Mouse (Mus musculus): ENCODE data around the gene Pdia5. TPM values are rescaled to one million over a fixed set of nuclear protein-coding genes. Genes with fewer than 3 reads are reported as not detected.

Pdia5 gene
- polyA plus RNA-seq, 1 experiment from 2014 or later: 6.8 TPM

- no peaks in the 10 kb centered on the region for H3K27me3 ChIP-seq (ENCODE audit: control insufficient read depth, insufficient read depth, low read length)
- ATAC-seq (ENCODE audit: low FRiP score): no peak
- no peak overlapping the region for H3K4me2 ChIP-seq (replicated peaks)
- no peaks in the 10 kb centered on the region for H3K36me3 ChIP-seq (replicated peaks; ENCODE audit: control insufficient read depth, insufficient read depth)
- H3K4me3 ChIP-seq (replicated peaks; ENCODE audit: low read length): no peak overlapping the region
- H3K27ac ChIP-seq: no peak overlapping the region
- H3K4me1 ChIP-seq (replicated peaks; ENCODE audit: control insufficient read depth, insufficient read depth, low read length): no peaks in the 10 kb centered on the region
- DNase-seq (ENCODE audit: low spot score): no peak
- WGBS: 52% methylated on average over 11 of the region's 11 CpGs
- H3K9ac ChIP-seq: no peak overlapping the region
- no peaks in the 10 kb centered on the region for H3K9me3 ChIP-seq (ENCODE audit: control insufficient read depth, low read length)
Observed at GRCm38 (mm10) chr16:35509331-35510070, 18.8 kb upstream of the Pdia5 start.

DNA sequence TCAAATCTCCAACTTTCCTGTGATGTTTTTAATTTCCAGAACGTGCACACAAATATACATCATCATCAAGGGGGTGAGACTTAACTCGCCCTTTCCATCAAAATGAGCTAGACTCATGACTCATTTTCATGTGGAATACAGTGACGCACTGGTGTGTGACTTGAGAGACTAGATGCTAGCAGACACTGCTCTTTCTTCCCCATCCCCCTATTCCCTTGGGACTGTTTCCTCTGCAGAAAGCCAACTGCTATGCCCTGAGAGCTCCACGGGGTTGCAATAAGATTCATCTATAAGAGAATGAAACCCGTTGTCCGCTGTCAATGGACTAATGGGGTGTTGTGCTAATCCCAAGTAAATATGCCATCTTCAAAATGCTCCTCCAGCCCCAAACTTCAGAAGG lies 17.9 kb upstream of the Pdia5 start:
- WGBS: 81% methylated on average over 6 of the region's 6 CpGs
- no peaks in the 10 kb centered on the region for H3K36me3 ChIP-seq (replicated peaks; ENCODE audit: control insufficient read depth, insufficient read depth)
- H3K9me3 ChIP-seq (ENCODE audit: control insufficient read depth, low read length): no peaks in the 10 kb centered on the region
- H3K4me2 ChIP-seq (replicated peaks): no peak overlapping the region
- H3K27me3 ChIP-seq (ENCODE audit: control insufficient read depth, insufficient read depth, low read length): no peaks in the 10 kb centered on the region
- ATAC-seq (ENCODE audit: low FRiP score) (no peak), DNase-seq (ENCODE audit: low spot score) (no peak)
- H3K4me3 ChIP-seq (replicated peaks; ENCODE audit: low read length): no peak overlapping the region
- H3K4me1 ChIP-seq (replicated peaks; ENCODE audit: control insufficient read depth, insufficient read depth, low read length): no peaks in the 10 kb centered on the region
- no peak overlapping the region for H3K9ac ChIP-seq
- no peak overlapping the region for H3K27ac ChIP-seq

- WGBS: 91% methylated on average over 4 of the region's 4 CpGs
- H3K27ac ChIP-seq: no peak overlapping the region
- no peak for DNase-seq (ENCODE audit: low spot score)
- no peaks in the 10 kb centered on the region for H3K9me3 ChIP-seq (ENCODE audit: control insufficient read depth, low read length)
- H3K27me3 ChIP-seq (ENCODE audit: control insufficient read depth, insufficient read depth, low read length): no peaks in the 10 kb centered on the region
- no peaks in the 10 kb centered on the region for H3K36me3 ChIP-seq (replicated peaks; ENCODE audit: control insufficient read depth, insufficient read depth)
- H3K9ac ChIP-seq: no peak overlapping the region
- H3K4me3 ChIP-seq (replicated peaks; ENCODE audit: low read length): no peak overlapping the region
- ATAC-seq (ENCODE audit: low FRiP score): no peak
- no peak overlapping the region for H3K4me2 ChIP-seq (replicated peaks)
- no peaks in the 10 kb centered on the region for H3K4me1 ChIP-seq (replicated peaks; ENCODE audit: control insufficient read depth, insufficient read depth, low read length)
Observed at GRCm38 (mm10) chr16:35505786-35506185, 15.1 kb upstream of the Pdia5 start.

DNA sequence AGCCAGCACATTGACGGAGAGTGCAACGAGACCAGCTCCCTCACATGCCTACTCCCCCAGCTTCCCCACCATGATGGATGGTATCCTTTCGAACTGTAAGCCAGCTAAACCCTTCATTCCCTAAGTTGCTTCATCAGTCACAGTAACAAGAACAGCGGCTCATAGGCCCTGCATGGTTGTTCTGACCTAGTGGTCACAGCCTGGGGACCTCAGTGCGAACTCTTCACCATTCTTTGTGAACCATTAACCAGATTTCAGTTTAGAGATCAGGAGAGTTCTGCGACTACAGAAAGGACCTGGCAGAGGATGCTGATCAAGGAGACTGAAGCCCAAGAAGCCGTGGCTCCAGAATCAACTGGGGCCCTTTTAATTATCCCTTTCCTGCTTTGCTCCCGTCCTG lies 13.6 kb upstream of the Pdia5 start:
- H3K4me2 ChIP-seq (replicated peaks): no peak overlapping the region
- no peaks in the 10 kb centered on the region for H3K9me3 ChIP-seq (ENCODE audit: control insufficient read depth, low read length)
- no peaks in the 10 kb centered on the region for H3K36me3 ChIP-seq (replicated peaks; ENCODE audit: control insufficient read depth, insufficient read depth)
- H3K9ac ChIP-seq: no peak overlapping the region
- H3K27me3 ChIP-seq (ENCODE audit: control insufficient read depth, insufficient read depth, low read length): no peaks in the 10 kb centered on the region
- no peaks in the 10 kb centered on the region for H3K4me1 ChIP-seq (replicated peaks; ENCODE audit: control insufficient read depth, insufficient read depth, low read length)
- DNase-seq (ENCODE audit: low spot score) (no peak), ATAC-seq (ENCODE audit: low FRiP score) (no peak)
- H3K27ac ChIP-seq: no peak overlapping the region
- 92% methylated on average over 8 of the region's 8 CpGs for WGBS
- H3K4me3 ChIP-seq (replicated peaks; ENCODE audit: low read length): no peak overlapping the region

GRCm38 (mm10) chr16:35502456-35502855 lies 11.8 kb upstream of the Pdia5 start:
- no peak overlapping the region for H3K4me3 ChIP-seq (replicated peaks; ENCODE audit: low read length)
- DNase-seq (ENCODE audit: low spot score): no peak
- no peaks in the 10 kb centered on the region for H3K36me3 ChIP-seq (replicated peaks; ENCODE audit: control insufficient read depth, insufficient read depth)
- no peaks in the 10 kb centered on the region for H3K27me3 ChIP-seq (ENCODE audit: control insufficient read depth, insufficient read depth, low read length)
- ATAC-seq (ENCODE audit: low FRiP score): no peak
- H3K4me2 ChIP-seq (replicated peaks): no peak overlapping the region
- no peak overlapping the region for H3K9ac ChIP-seq
- H3K27ac ChIP-seq: no peak overlapping the region
- 79% methylated on average over 11 of the region's 11 CpGs for WGBS
- H3K4me1 ChIP-seq (replicated peaks; ENCODE audit: control insufficient read depth, insufficient read depth, low read length): no peaks in the 10 kb centered on the region
- H3K9me3 ChIP-seq (ENCODE audit: control insufficient read depth, low read length): no peaks in the 10 kb centered on the region

GRCm38 (mm10) chr16:35501106-35501760 lies 10.6 kb upstream of the Pdia5 start:
- Histone ChIP-seq H3K9ac (no peak overlapping the region), H3K4me2 (replicated peaks) (no peak overlapping the region), H3K27me3 (ENCODE audit: control insufficient read depth, insufficient read depth, low read length) (no peaks in the 10 kb centered on the region), H3K4me1 (replicated peaks; ENCODE audit: control insufficient read depth, insufficient read depth, low read length) (no peaks in the 10 kb centered on the region), H3K4me3 (replicated peaks; ENCODE audit: low read length) (no peak overlapping the region), H3K9me3 (ENCODE audit: control insufficient read depth, low read length) (no peaks in the 10 kb centered on the region), H3K36me3 (replicated peaks; ENCODE audit: control insufficient read depth, insufficient read depth) (no peaks in the 10 kb centered on the region), H3K27ac (no peak overlapping the region)
- 37% methylated on average over 4 of the region's 4 CpGs for WGBS
- ATAC-seq (ENCODE audit: low FRiP score) (no peak), DNase-seq (ENCODE audit: low spot score) (no peak)

DNA sequence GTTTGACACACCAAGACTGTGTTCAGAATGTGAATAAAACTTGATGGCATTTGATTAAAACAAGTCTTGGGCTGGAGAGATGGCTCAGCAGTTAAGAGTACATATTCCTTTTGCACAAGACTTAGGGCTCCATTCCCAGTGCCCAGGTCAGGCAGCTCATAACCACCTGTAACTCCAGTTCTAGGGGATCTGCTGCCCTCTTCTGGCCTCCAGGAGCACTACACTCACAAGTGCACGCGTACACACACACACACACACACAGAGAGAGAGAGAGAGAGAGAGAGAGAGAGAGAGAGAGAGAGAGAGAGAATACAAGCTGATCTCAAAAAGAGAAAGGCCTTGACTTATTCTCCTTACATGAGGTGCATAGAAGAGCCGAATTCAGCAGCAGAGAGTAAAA lies 9.7 kb upstream of the Pdia5 start:
- H3K4me1 ChIP-seq (replicated peaks; ENCODE audit: control insufficient read depth, insufficient read depth, low read length): no peaks in the 10 kb centered on the region
- H3K4me2 ChIP-seq (replicated peaks): no peak overlapping the region
- H3K27me3 ChIP-seq (ENCODE audit: control insufficient read depth, insufficient read depth, low read length): no peaks in the 10 kb centered on the region
- no peaks in the 10 kb centered on the region for H3K36me3 ChIP-seq (replicated peaks; ENCODE audit: control insufficient read depth, insufficient read depth)
- no peak overlapping the region for H3K9ac ChIP-seq
- ATAC-seq (ENCODE audit: low FRiP score): no peak
- H3K9me3 ChIP-seq (ENCODE audit: control insufficient read depth, low read length): no peaks in the 10 kb centered on the region
- H3K27ac ChIP-seq: no peak overlapping the region
- H3K4me3 ChIP-seq (replicated peaks; ENCODE audit: low read length): no peak overlapping the region
- 93% methylated on average over 3 of the region's 3 CpGs for WGBS
- no peak for DNase-seq (ENCODE audit: low spot score)

GRCm38 (mm10) chr16:35489793-35490192 lies 880 bp downstream of the Pdia5 start:
- WGBS: 10% methylated on average over 10 of the region's 10 CpGs
- Histone ChIP-seq H3K27ac (no peak overlapping the region), H3K9ac (peak overlapping the region; percentile 67), H3K27me3 (ENCODE audit: control insufficient read depth, insufficient read depth, low read length) (no peaks in the 10 kb centered on the region), H3K9me3 (ENCODE audit: control insufficient read depth, low read length) (no peaks in the 10 kb centered on the region), H3K4me2 (replicated peaks) (peak overlapping the region; percentile 89), H3K36me3 (replicated peaks; ENCODE audit: control insufficient read depth, insufficient read depth) (no peaks in the 10 kb centered on the region), H3K4me3 (replicated peaks; ENCODE audit: low read length) (peak overlapping the region; percentile 62), H3K4me1 (replicated peaks; ENCODE audit: control insufficient read depth, insufficient read depth, low read length) (0 out of 2 replicates have a peak, but pooled peaks cover 8% of the 10 kb centered on the region)
- ATAC-seq (ENCODE audit: low FRiP score) (peak; percentile 3; the same call in 1 of the 2 replicates), DNase-seq (ENCODE audit: low spot score) (no peak)

GRCm38 (mm10) chr16:35489066-35489718 lies 1.5 kb downstream of the Pdia5 start:
- no peak for ATAC-seq (ENCODE audit: low FRiP score)
- WGBS: 45% methylated on average over 10 of the region's 10 CpGs
- H3K27me3 ChIP-seq (ENCODE audit: control insufficient read depth, insufficient read depth, low read length): no peaks in the 10 kb centered on the region
- H3K27ac ChIP-seq: no peak overlapping the region
- peaks cover 12% of the 10 kb centered on the region for H3K4me1 ChIP-seq (replicated peaks; ENCODE audit: control insufficient read depth, insufficient read depth, low read length)
- no peak for DNase-seq (ENCODE audit: low spot score)
- no peaks in the 10 kb centered on the region for H3K36me3 ChIP-seq (replicated peaks; ENCODE audit: control insufficient read depth, insufficient read depth)
- H3K4me3 ChIP-seq (replicated peaks; ENCODE audit: low read length): peak overlapping the region; percentile 62
- H3K9me3 ChIP-seq (ENCODE audit: control insufficient read depth, low read length): no peaks in the 10 kb centered on the region
- H3K4me2 ChIP-seq (replicated peaks): peak overlapping the region; percentile 89
- H3K9ac ChIP-seq: no peak overlapping the region
